Mouse (Mus musculus) limb, embryonic 14.5 days (tissue): ENCODE measurements around the gene Trip6. TPM values are rescaled to one million over a fixed set of nuclear protein-coding genes. Genes with fewer than 3 reads are reported as not detected.

Source experiments
- ATAC-seq: fragments of 200-750 bp; cut with Nextera tagmentation; 2 replicates; pipeline ENCODE4 v1.8.0; 2017; ENCODE audit warnings: low read depth, moderate number of reproducible peaks, moderate TSS enrichment; ENCODE audit not compliant: low FRiP score
- DNase-seq: peaks from one replicate; pipeline ENCODE4 v3.0.0-alpha.2; 2015; ENCODE audit warnings: low spot score
- H3K27ac ChIP-seq: fragments of 300-500 bp; sonication (generic); replicated peaks from 2 replicates; pipeline ENCODE4 v1.5.1; 2014; ENCODE audit warnings: low read depth, mild to moderate bottlenecking, low read length, moderate library complexity, mixed read lengths
- H3K27me3 ChIP-seq: fragments of 300-500 bp; sonication (generic); 2 replicates; pipeline ENCODE4 v1.6.1; 2014; ENCODE audit warnings: low read length, mixed read lengths; ENCODE audit not compliant: control insufficient read depth, insufficient read depth
- H3K36me3 ChIP-seq: fragments of 300-500 bp; sonication (generic); 2 replicates; pipeline ENCODE4 v1.6.1; 2014; ENCODE audit warnings: mild to moderate bottlenecking, low read length, moderate library complexity, mixed read lengths; ENCODE audit not compliant: control insufficient read depth, insufficient read depth
- H3K4me1 ChIP-seq: fragments of 300-500 bp; sonication (generic); 2 replicates; pipeline ENCODE4 v1.6.1; 2014; ENCODE audit warnings: antibody characterized with exemption, low read length, mixed read lengths; ENCODE audit not compliant: control insufficient read depth, insufficient read depth
- H3K4me2 ChIP-seq: fragments of 300-500 bp; sonication (generic); replicated peaks from 2 replicates; pipeline ENCODE4 v1.6.1; 2014; ENCODE audit warnings: low read depth, mild to moderate bottlenecking, low read length, moderate library complexity; ENCODE audit not compliant: severe bottlenecking
- H3K4me3 ChIP-seq: fragments of 300-500 bp; sonication (generic); replicated peaks from 2 replicates; pipeline ENCODE4 v1.5.1; 2014; ENCODE audit warnings: low read length
- H3K9ac ChIP-seq: fragments of 300-500 bp; sonication (generic); 2 replicates; pipeline ENCODE4 v1.6.1; 2014; ENCODE audit warnings: mild to moderate bottlenecking, low read depth, low read length, moderate library complexity; ENCODE audit not compliant: severe bottlenecking
- H3K9me3 ChIP-seq: fragments of 300-500 bp; sonication (generic); 2 replicates; pipeline ENCODE4 v1.6.1; 2016; ENCODE audit warnings: low read length; ENCODE audit not compliant: control insufficient read depth
- POLR2A ChIP-seq: fragments of 200-500 bp; IDR thresholded peaks from 2 replicates; pipeline ENCODE4 v1.8.0; 2012; ENCODE audit warnings: inconsistent platforms, mild to moderate bottlenecking, moderate library complexity, borderline replicate concordance; ENCODE audit not compliant: insufficient read depth, insufficient read length; ENCODE audit errors: extremely low read depth
- WGBS: fragments of 180-500 bp; shearing (Covaris S2); extraction: QIAGEN DNeasy Blood & Tissue Kit; methylation state at CpG from one replicate; pipeline ENCODE4 v1.1.7; 2014; 5-methylcytosine and 5-hydroxymethylcytosine counted together
- polyA plus RNA-seq, 2 experiments: library from polyadenylated mRNA; depleted of rRNA in 1 of 2; stranded (reverse) in 1 of 2; unstranded in 1 of 2; fragments of >200 nt; fragmentation: Nextera tagmentation in 1 of 2; extraction: Ambion mirVana in 1 of 2; gene quantifications; 2 replicates each; pipeline versions ENCODE4 v1.2.1 to v1.2.3; 2012 to 2014

Gene Trip6
- polyA plus RNA-seq, 2 experiments, result 91.0 to 131 TPM

GRCm38 (mm10) chr5:137330910-137331309, 16.7 kb upstream of the Trip6 start:
- no peak overlapping the region for H3K4me2 ChIP-seq
- ATAC-seq (no peak), DNase-seq (no peak)
- H3K4me3 ChIP-seq, result no peak overlapping the region
- H3K9ac ChIP-seq, result no peak overlapping the region
- no peaks in the 10 kb centered on the region for H3K9me3 ChIP-seq
- H3K27me3 ChIP-seq, result no peaks in the 10 kb centered on the region
- H3K27ac ChIP-seq, result no peak overlapping the region
- no peak for TF ChIP-seq POLR2A
- peaks cover 14% of the 10 kb centered on the region for H3K36me3 ChIP-seq
- H3K4me1 ChIP-seq, result no peaks in the 10 kb centered on the region
- WGBS, result 90% methylated on average over 7 of the region's 7 CpGs

GRCm38 (mm10) chr5:137320996-137321395, 6.8 kb upstream of the Trip6 start:
- H3K36me3 ChIP-seq, result peaks cover 67% of the 10 kb centered on the region
- no peak overlapping the region for H3K9ac ChIP-seq
- no peak overlapping the region for H3K27ac ChIP-seq
- ATAC-seq (no peak), DNase-seq (no peak)
- WGBS, result 96% methylated on average over 3 of the region's 3 CpGs
- no peak overlapping the region for H3K4me2 ChIP-seq
- H3K9me3 ChIP-seq, result no peaks in the 10 kb centered on the region
- H3K27me3 ChIP-seq, result no peaks in the 10 kb centered on the region
- H3K4me1 ChIP-seq, result no peaks in the 10 kb centered on the region
- H3K4me3 ChIP-seq, result no peak overlapping the region
- no peak for TF ChIP-seq POLR2A

- no peak for TF ChIP-seq POLR2A
- Histone ChIP-seq H3K36me3 (peaks cover 62% of the 10 kb centered on the region), H3K4me3 (no peak overlapping the region), H3K4me1 (peaks cover 16% of the 10 kb centered on the region), H3K9ac (no peak overlapping the region), H3K9me3 (no peaks in the 10 kb centered on the region), H3K27me3 (no peaks in the 10 kb centered on the region), H3K4me2 (no peak overlapping the region), H3K27ac (no peak overlapping the region)
- no peak for DNase-seq
- WGBS, result 91% methylated on average over 1 of the region's 1 CpGs
- no peak for ATAC-seq
Measured at GRCm38 (mm10) chr5:137318570-137318969, 4.4 kb upstream of the Trip6 start.

GRCm38 (mm10) chr5:137317361-137317760, 3.2 kb upstream of the Trip6 start:
- Histone ChIP-seq H3K9ac (no peak overlapping the region), H3K4me2 (no peak overlapping the region), H3K4me3 (no peak overlapping the region), H3K4me1 (peaks cover 24% of the 10 kb centered on the region), H3K27me3 (no peaks in the 10 kb centered on the region), H3K36me3 (peaks cover 55% of the 10 kb centered on the region), H3K9me3 (no peaks in the 10 kb centered on the region), H3K27ac (no peak overlapping the region)
- ATAC-seq, result no peak
- 89% methylated on average over 8 of the region's 8 CpGs for WGBS
- no peak for TF ChIP-seq POLR2A
- no peak for DNase-seq

- WGBS, result 46% methylated on average over 30 of the region's 30 CpGs
- H3K27me3 ChIP-seq, result no peaks in the 10 kb centered on the region
- H3K27ac ChIP-seq, result peak overlapping the region; percentile 96
- H3K9ac ChIP-seq, result peak overlapping the region; percentile 31
- peak overlapping the region; percentile 71; the same call in 1 of the 2 replicates for H3K4me3 ChIP-seq
- TF ChIP-seq POLR2A, result no peak
- ATAC-seq (no peak), DNase-seq (no peak)
- peaks cover 29% of the 10 kb centered on the region for H3K4me1 ChIP-seq
- peak overlapping the region; percentile 94 for H3K4me2 ChIP-seq
- H3K9me3 ChIP-seq, result no peaks in the 10 kb centered on the region
- peaks cover 61% of the 10 kb centered on the region for H3K36me3 ChIP-seq
Measured at GRCm38 (mm10) chr5:137315084-137315903, 1.1 kb upstream of the Trip6 start.
